Mouse (Mus musculus): ENCODE results near the gene BC049352.

DNA sequence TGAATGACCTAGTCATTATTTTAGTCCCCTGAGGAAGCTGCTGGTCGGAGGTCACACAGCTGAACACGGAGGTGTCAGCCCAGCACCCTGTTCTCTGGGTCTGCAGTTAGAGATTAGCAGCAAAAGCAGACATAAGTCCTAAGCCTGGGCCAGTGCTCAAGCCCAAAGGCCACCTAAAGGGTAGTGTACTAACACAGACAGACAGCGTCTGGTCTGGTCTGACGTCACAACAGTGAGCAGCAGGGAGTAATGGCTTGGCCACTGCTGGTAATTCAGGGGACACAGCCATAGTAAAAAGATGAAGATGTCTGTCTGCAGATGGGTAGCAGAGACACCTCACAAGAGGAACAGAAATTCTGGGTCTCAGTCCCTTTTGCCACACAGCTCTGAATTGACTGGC is 72.8 kb downstream of the BC049352 start:
- no peak for TF ChIP-seq CTCF (IDR thresholded peaks at IDR 0.05; ENCODE audit: insufficient read depth, low read depth, low read length)
- no peak for TF ChIP-seq POLR2A (IDR thresholded peaks at IDR 0.05; ENCODE audit: insufficient read depth, low read depth, low read length)

All from olfactory bulb, adult 2 months (tissue).